Mouse (Mus musculus) CD4-positive, CD25-positive, alpha-beta regulatory T cell, adult 2 months (primary cell): ENCODE data around the gene Prkar2b.

ENCODE experiments used
- DNase-seq: peaks from one replicate; pipeline ENCODE4 v3.0.0-alpha.2; 2012; ENCODE audit warnings: low read depth, low spot score

Prkar2b gene

GRCm38 (mm10) chr12:32061090-32061930, at the start of gene Prkar2b:
TSS of gene Prkar2b (minus strand) at chr12:32061296.
- peak; percentile 94 for DNase-seq

- no peak for DNase-seq
Measured at GRCm38 (mm10) chr12:32109201-32109600, 48.1 kb upstream of the Prkar2b start.

- DNase-seq = no peak
Measured at GRCm38 (mm10) chr12:32104955-32105521, 43.9 kb upstream of the Prkar2b start.

GRCm38 (mm10) chr12:32104451-32104862, 43.4 kb upstream of the Prkar2b start:
- no peak for DNase-seq

- no peak for DNase-seq
Measured at GRCm38 (mm10) chr12:32101306-32101705, 40.2 kb upstream of the Prkar2b start.

GRCm38 (mm10) chr12:32099686-32100206, 38.6 kb upstream of the Prkar2b start:
- peak; percentile 7 for DNase-seq

- no peak for DNase-seq
Measured at GRCm38 (mm10) chr12:32098596-32098995, 37.5 kb upstream of the Prkar2b start.

GRCm38 (mm10) chr12:32097107-32097506, 36.0 kb upstream of the Prkar2b start:
- DNase-seq = no peak

GRCm38 (mm10) chr12:32095164-32095563, 34.1 kb upstream of the Prkar2b start:
- no peak for DNase-seq

GRCm38 (mm10) chr12:32092452-32092851, 31.4 kb upstream of the Prkar2b start:
- no peak for DNase-seq

- DNase-seq = no peak
Measured at GRCm38 (mm10) chr12:32088566-32088965, 27.5 kb upstream of the Prkar2b start.

- DNase-seq = peak; percentile 7
Measured at GRCm38 (mm10) chr12:32087339-32087738, 26.2 kb upstream of the Prkar2b start.

GRCm38 (mm10) chr12:32086874-32087273, 25.8 kb upstream of the Prkar2b start:
- DNase-seq = no peak

- no peak for DNase-seq
Measured at GRCm38 (mm10) chr12:32085856-32086255, 24.8 kb upstream of the Prkar2b start.

- DNase-seq = no peak
Measured at GRCm38 (mm10) chr12:32085189-32085588, 24.1 kb upstream of the Prkar2b start.

- no peak for DNase-seq
Measured at GRCm38 (mm10) chr12:32084601-32085000, 23.5 kb upstream of the Prkar2b start.

GRCm38 (mm10) chr12:32080692-32081091, 19.6 kb upstream of the Prkar2b start:
- no peak for DNase-seq

GRCm38 (mm10) chr12:32077403-32077802, 16.3 kb upstream of the Prkar2b start:
- DNase-seq = no peak

- DNase-seq = no peak
Measured at GRCm38 (mm10) chr12:32075831-32076715, 15.0 kb upstream of the Prkar2b start.

- DNase-seq = no peak
Measured at GRCm38 (mm10) chr12:32074271-32074670, 13.2 kb upstream of the Prkar2b start.

- DNase-seq = no peak
Measured at GRCm38 (mm10) chr12:32066004-32066403, 4.9 kb upstream of the Prkar2b start.
